Mouse (Mus musculus) liver, embryonic 14.5 days (tissue): ENCODE measurements around the gene Cd2ap.

Experiments used
- CTCF ChIP-seq: IDR thresholded peaks from 2 replicates; pipeline ENCODE4 v1.5.1; 2016; ENCODE audit warnings: antibody characterized with exemption, low read depth, control low read depth
- EP300 ChIP-seq: IDR thresholded peaks from 2 replicates; pipeline ENCODE4 v1.6.1; 2016; ENCODE audit warnings: antibody characterized with exemption, low read depth

GRCm38 (mm10) chr17:42837193-42837592 is 39.3 kb downstream of the Cd2ap start:
- TF ChIP-seq CTCF (no peak), EP300 (no peak)
